Mouse (Mus musculus): ENCODE data around the gene Hcfc1r1.

Hcfc1r1 gene

GRCm38 (mm10) chr17:23719455-23719854 is 46.1 kb downstream of the Hcfc1r1 start:
- DNase-seq (ENCODE audit: low read depth, low spot score) = no peak

- no peak for DNase-seq (ENCODE audit: low read depth, low spot score)
These were observed 48.5 kb downstream of the Hcfc1r1 start for GRCm38 (mm10) chr17:23721886-23722285.

- no peak for DNase-seq (ENCODE audit: low read depth, low spot score)
These were observed 49.2 kb downstream of the Hcfc1r1 start, which contains the start of gene 1520401A03Rik for GRCm38 (mm10) chr17:23722376-23723125. TSS of gene 1520401A03Rik (minus strand) at chr17:23722783.

All from CD4-positive helper T cell, adult 2 months (primary cell).